Mouse (Mus musculus) MEL (cell line): ENCODE results near the gene Cacna1c. TPM values are rescaled to one million over a fixed set of nuclear protein-coding genes. Genes with fewer than 3 reads are reported as not detected.

ENCODE experiments used
- DNase-seq: peaks from one replicate; pipeline ENCODE4 v3.0.0; 2011; ENCODE audit warnings: low read depth, low spot score
- H3K27ac ChIP-seq: 2 replicates; pipeline ENCODE4 v1.5.1; 2012; ENCODE audit warnings: low read depth, mild to moderate bottlenecking, control low read depth, low read length, moderate library complexity; ENCODE audit not compliant: control insufficient read depth
- H3K27me3 ChIP-seq, 2 experiments: fragments of 150-350 bp in 1 of 2; sonication (generic) in 1 of 2; 2 replicates each; pipeline ENCODE4 v1.6.1; 2012; ENCODE audit warnings: low read length in 2 of 2, mild to moderate bottlenecking in 2 of 2, improper control_type of control experiment in 1 of 2, moderate library complexity in 1 of 2; ENCODE audit not compliant: insufficient read depth in 2 of 2, control insufficient read depth in 1 of 2
- H3K36me3 ChIP-seq, 2 experiments: 2 replicates each; pipeline ENCODE4 v1.6.1; 2012 to 2014; ENCODE audit warnings: low read length in 2 of 2, improper control_type of control experiment in 1 of 2, inconsistent platforms in 1 of 2, mild to moderate bottlenecking in 1 of 2; ENCODE audit not compliant: insufficient read depth in 2 of 2, control insufficient read depth in 1 of 2
- H3K4me1 ChIP-seq, 2 experiments: fragments of 150-350 bp in 1 of 2; sonication (generic) in 1 of 2; 2 replicates each; pipeline ENCODE4 v1.6.1; 2012; ENCODE audit warnings: low read length in 2 of 2, improper control_type of control experiment in 1 of 2, mild to moderate bottlenecking in 1 of 2; ENCODE audit not compliant: insufficient read depth in 2 of 2, control insufficient read depth in 1 of 2
- H3K4me3 ChIP-seq, 2 experiments: fragments of 150-350 bp in 1 of 2; sonication (generic) in 1 of 2; 2 replicates each; pipeline ENCODE4 v1.5.1; 2012; ENCODE audit warnings: low read depth in 2 of 2, low read length in 2 of 2, mild to moderate bottlenecking in 2 of 2, moderate library complexity in 2 of 2, control low read depth in 1 of 2, improper control_type of control experiment in 1 of 2; ENCODE audit not compliant: control insufficient read depth in 1 of 2, insufficient read depth in 1 of 2
- H3K79me2 ChIP-seq: 2 replicates; pipeline ENCODE4 v1.6.1; 2012; ENCODE audit warnings: mild to moderate bottlenecking, low read length, moderate library complexity; ENCODE audit not compliant: control insufficient read depth, poor library complexity, insufficient read depth
- H3K9ac ChIP-seq: 2 replicates; pipeline ENCODE4 v1.6.1; 2012; ENCODE audit warnings: low read depth, mild to moderate bottlenecking, control low read depth, low read length, moderate library complexity; ENCODE audit not compliant: control insufficient read depth, poor library complexity, severe bottlenecking
- H3K9me3 ChIP-seq: fragments of 150-350 bp; sonication (generic); replicated peaks from 2 replicates; pipeline ENCODE4 v1.6.1; 2012; ENCODE audit warnings: mild to moderate bottlenecking, low read length, improper control_type of control experiment, moderate library complexity; ENCODE audit not compliant: insufficient read depth
- CHD1 ChIP-seq: IDR thresholded peaks from 2 replicates; pipeline ENCODE4 v1.6.1; 2012; ENCODE audit warnings: low read depth, mild to moderate bottlenecking, inconsistent platforms, low read length, improper control_type of control experiment
- CTCF ChIP-seq, 3 experiments: IDR thresholded peaks in 2 of 3; conservative IDR thresholded peaks in 1 of 3; 2 replicates each; pipeline ENCODE4 v1.5.1; 2011 to 2012; ENCODE audit warnings: low read length in 3 of 3, low read depth in 2 of 3, mild to moderate bottlenecking in 2 of 3, improper control_type of control experiment in 1 of 3, inconsistent platforms in 1 of 3, mixed read lengths in 1 of 3, moderate library complexity in 1 of 3; ENCODE audit not compliant: control insufficient read depth in 1 of 3, insufficient read depth in 1 of 3, poor library complexity in 1 of 3, severe bottlenecking in 1 of 3
- EP300 ChIP-seq, 2 experiments: IDR thresholded peaks; 2 replicates each; pipeline ENCODE4 v1.6.1; 2011; ENCODE audit warnings: improper control_type of control experiment in 2 of 2, low read length in 2 of 2, low read depth in 1 of 2, mild to moderate bottlenecking in 1 of 2
- GATA1 ChIP-seq: IDR thresholded peaks from 2 replicates; pipeline ENCODE4 v1.6.1; 2011; ENCODE audit warnings: low read depth, low read length, improper control_type of control experiment
- HCFC1 ChIP-seq: IDR thresholded peaks from 2 replicates; pipeline ENCODE4 v1.6.1; 2012; ENCODE audit warnings: low read depth, mild to moderate bottlenecking, inconsistent platforms, low read length, improper control_type of control experiment, moderate library complexity
- MAFK ChIP-seq: IDR thresholded peaks from 2 replicates; pipeline ENCODE4 v1.6.1; 2011; ENCODE audit warnings: low read depth, mild to moderate bottlenecking, low read length, improper control_type of control experiment, borderline replicate concordance
- MXI1 ChIP-seq: IDR thresholded peaks from 2 replicates; pipeline ENCODE4 v1.6.1; 2011; ENCODE audit warnings: mild to moderate bottlenecking, low read depth, low read length, improper control_type of control experiment
- NELFE ChIP-seq: IDR thresholded peaks from 2 replicates; pipeline ENCODE4 v1.6.1; 2011; ENCODE audit warnings: low read depth, low read length, improper control_type of control experiment
- NRF1 ChIP-seq: IDR thresholded peaks from 2 replicates; pipeline ENCODE4 v1.6.1; 2014; ENCODE audit warnings: low read depth, mild to moderate bottlenecking, inconsistent platforms, low read length, improper control_type of control experiment, moderate library complexity; ENCODE audit not compliant: poor library complexity, insufficient read depth, severe bottlenecking
- POLR2A ChIP-seq, 2 experiments: IDR thresholded peaks; 2 replicates each; pipeline ENCODE4 v1.6.1; 2011 to 2012; ENCODE audit warnings: low read length in 2 of 2, mild to moderate bottlenecking in 2 of 2, control low read depth in 1 of 2, improper control_type of control experiment in 1 of 2, low read depth in 1 of 2, moderate library complexity in 1 of 2; ENCODE audit not compliant: control insufficient read depth in 1 of 2, insufficient read depth in 1 of 2, poor library complexity in 1 of 2
- RAD21 ChIP-seq: IDR thresholded peaks from 2 replicates; pipeline ENCODE4 v1.6.1; 2011; ENCODE audit warnings: mild to moderate bottlenecking, low read depth, low read length, improper control_type of control experiment
- RCOR1 ChIP-seq: IDR thresholded peaks from 2 replicates; pipeline ENCODE4 v1.6.1; 2012; ENCODE audit warnings: low read depth, mild to moderate bottlenecking, inconsistent platforms, low read length, improper control_type of control experiment
- SIN3A ChIP-seq: IDR thresholded peaks from 2 replicates; pipeline ENCODE4 v1.6.1; 2012; ENCODE audit warnings: low read length, improper control_type of control experiment, inconsistent platforms
- TAL1 ChIP-seq: IDR thresholded peaks from 2 replicates; pipeline ENCODE4 v1.6.1; 2012; ENCODE audit warnings: mild to moderate bottlenecking, inconsistent platforms, low read length, moderate library complexity, mixed read lengths
- TBP ChIP-seq: IDR thresholded peaks from 2 replicates; pipeline ENCODE4 v1.8.0; 2011; ENCODE audit warnings: low read depth, low read length, improper control_type of control experiment
- USF1 ChIP-seq: IDR thresholded peaks from 2 replicates; pipeline ENCODE4 v1.6.1; 2014; ENCODE audit warnings: low read depth, mild to moderate bottlenecking, inconsistent platforms, low read length, improper control_type of control experiment, moderate library complexity
- USF2 ChIP-seq, 2 experiments: IDR thresholded peaks; 2 replicates each; pipeline ENCODE4 v1.6.1; 2011 to 2012; ENCODE audit warnings: improper control_type of control experiment in 2 of 2, low read length in 2 of 2, borderline replicate concordance in 1 of 2, inconsistent platforms in 1 of 2, low read depth in 1 of 2, mild to moderate bottlenecking in 1 of 2; ENCODE audit not compliant: insufficient read depth in 1 of 2
- ZC3H11A ChIP-seq: IDR thresholded peaks from 2 replicates; pipeline ENCODE4 v1.6.1; 2012; ENCODE audit warnings: low read depth, mild to moderate bottlenecking, inconsistent platforms, low read length, improper control_type of control experiment
- polyA plus RNA-seq, 2 experiments: library from polyadenylated mRNA; stranded (reverse) in 1 of 2; unstranded in 1 of 2; fragments of >175 nt in 1 of 2; fragments of >200 nt in 1 of 2; gene quantifications; 2 replicates each; pipeline versions ENCODE4 v1.2.1 to v1.2.4; 2012; ENCODE audit warnings: low replicate concordance in 2 of 2, low read depth in 1 of 2; ENCODE audit not compliant: insufficient read length in 2 of 2, insufficient read depth in 1 of 2, missing spikeins in 1 of 2
- total RNA-seq: library from RNA; depleted of rRNA; stranded (reverse); fragments of 300-350 nt; gene quantifications from 2 replicates; pipeline ENCODE4 v1.2.3, GENCODE M21; 2012

Cacna1c gene
- total and polyA plus RNA-seq, 3 experiments, result 3.4 to 4.4 TPM; not detected in 1

GRCm38 (mm10) chr6:119068650-119069049 lies 127.6 kb downstream of the Cacna1c start:
- no peak overlapping the region for H3K4me3 ChIP-seq
- TF ChIP-seq MAFK (no peak), EP300 (IDR thresholded peaks at IDR 0.05; ENCODE audit: low read depth in 1 of 2, low read length in 2 of 2) (no peak), SIN3A (no peak)
- TF ChIP-seq, all 39 proteins: peak for 0
- Histone ChIP-seq H3K36me3 (no peaks in the 10 kb centered on the region), H3K27me3 (peaks cover 3 to 9% of the 10 kb centered on the region in 2 experiments; a peak in 3 of 4 replicates), H3K9me3 (no peaks in the 10 kb centered on the region), H3K79me2 (no peaks in the 10 kb centered on the region), H3K27ac (no peak overlapping the region), H3K9ac (no peak overlapping the region), H3K4me1 (no peaks in the 10 kb centered on the region)
- DNase-seq, result no peak

DNA sequence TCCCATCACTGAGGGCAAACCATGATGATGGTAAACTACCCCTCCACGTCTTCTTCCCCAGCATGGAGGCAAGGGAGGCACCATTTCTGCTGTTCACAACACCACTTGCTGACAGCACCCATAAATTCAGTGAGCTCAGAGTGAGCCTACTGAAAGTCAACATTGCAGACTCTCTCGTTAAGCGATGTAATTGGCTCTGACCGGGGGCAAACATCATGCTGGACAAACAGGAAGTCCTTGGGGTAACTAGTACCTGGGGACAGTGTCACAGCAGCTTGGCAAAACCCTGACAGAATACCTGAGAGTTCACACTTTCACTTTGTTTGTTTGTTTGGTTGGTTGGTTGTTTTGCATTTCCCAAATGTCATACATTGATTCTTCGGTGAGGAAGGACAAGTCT lies 131.3 kb downstream of the Cacna1c start:
- Histone ChIP-seq H3K79me2 (no peaks in the 10 kb centered on the region), H3K9me3 (no peaks in the 10 kb centered on the region), H3K27ac (no peak overlapping the region), H3K4me1 (no peaks in the 10 kb centered on the region), H3K36me3 (no peaks in the 10 kb centered on the region), H3K9ac (no peak overlapping the region), H3K27me3 (peaks cover 0 to 10% of the 10 kb centered on the region in 2 experiments), H3K4me3 (no peak overlapping the region)
- no peak for TF ChIP-seq RCOR1
- TF ChIP-seq NELFE, result no peak
- TF ChIP-seq RAD21, result no peak
- TF ChIP-seq CTCF (IDR thresholded peaks at IDR 0.05 in 2 of 3, conservative IDR thresholded peaks at IDR 0.05 in 1 of 3; ENCODE audit: control insufficient read depth in 1 of 3, insufficient read depth in 1 of 3, low read depth in 2 of 3, low read length in 3 of 3, poor library complexity in 1 of 3, severe bottlenecking in 1 of 3), result no peak
- no peak for TF ChIP-seq USF2 (IDR thresholded peaks at IDR 0.05; ENCODE audit: borderline replicate concordance in 1 of 2, insufficient read depth in 1 of 2, low read depth in 1 of 2, low read length in 2 of 2)
- no peak for TF ChIP-seq USF1
- TF ChIP-seq HCFC1, result no peak
- TF ChIP-seq ZC3H11A, result no peak
- TF ChIP-seq GATA1, result no peak
- no peak for TF ChIP-seq POLR2A (IDR thresholded peaks at IDR 0.05; ENCODE audit: control insufficient read depth in 1 of 2, insufficient read depth in 1 of 2, low read depth in 1 of 2, low read length in 2 of 2, poor library complexity in 1 of 2)
- TF ChIP-seq TAL1, result no peak
- TF ChIP-seq NRF1, result no peak
- no peak for TF ChIP-seq CHD1
- no peak for TF ChIP-seq SIN3A
- no peak for TF ChIP-seq MXI1
- no peak for TF ChIP-seq TBP
- no peak for DNase-seq
